Mouse (Mus musculus): ENCODE measurements around the gene Cdr2l. TPM values are rescaled to one million over a fixed set of nuclear protein-coding genes. Genes with fewer than 3 reads are reported as not detected.

Cdr2l gene
- polyA plus RNA-seq, 1 experiment, result 0.01 TPM

DNA sequence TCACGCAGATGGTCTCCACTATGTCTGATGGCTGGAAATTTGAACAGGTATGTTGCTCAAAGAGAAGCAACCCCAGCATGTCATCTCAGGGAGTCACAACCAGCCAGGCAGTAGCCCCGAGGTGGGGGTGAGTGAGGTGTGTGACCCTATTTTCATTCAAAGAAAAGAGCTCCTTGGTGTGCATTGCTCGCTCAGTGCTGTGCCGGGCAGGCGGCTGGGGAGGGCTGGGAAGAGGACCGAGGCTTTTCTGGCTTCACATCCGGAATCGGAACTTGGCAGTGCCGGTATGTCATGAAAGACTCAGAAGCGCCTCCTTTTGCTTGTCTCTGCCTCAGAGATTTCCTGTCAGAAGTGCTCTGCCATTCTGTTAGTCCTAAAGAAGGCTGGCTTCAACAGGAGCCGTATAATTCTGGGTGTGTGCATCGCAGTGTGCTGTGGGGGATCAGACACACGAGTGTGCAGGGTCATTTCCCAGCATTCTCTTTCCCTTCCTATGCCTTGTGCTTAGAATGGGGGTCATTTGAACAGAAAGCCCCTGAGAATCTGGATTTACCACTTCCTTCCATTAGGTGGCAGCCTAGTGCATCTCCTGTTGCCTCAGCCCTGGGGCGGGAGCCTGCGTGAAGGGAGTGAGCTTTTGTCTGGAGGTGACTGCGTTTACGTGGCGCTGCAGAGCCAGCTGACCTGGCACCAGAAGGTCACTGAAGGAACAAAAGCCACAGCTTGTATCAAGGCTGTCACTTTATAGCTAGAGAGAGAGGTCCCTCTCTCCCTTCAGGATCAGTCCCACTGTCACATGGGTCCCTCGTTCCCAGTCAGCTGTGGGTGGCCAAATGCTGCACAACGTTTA lies 46.0 kb downstream of the Cdr2l start:
- no peak overlapping the region for H3K4me3 ChIP-seq (replicated peaks)
- H3K9me3 ChIP-seq (ENCODE audit: control insufficient read depth, low read length), result no peaks in the 10 kb centered on the region
- H3K27me3 ChIP-seq (ENCODE audit: control insufficient read depth), result no peaks in the 10 kb centered on the region
- H3K36me3 ChIP-seq (ENCODE audit: control insufficient read depth), result peaks cover 73% of the 10 kb centered on the region
- TF ChIP-seq TAL1 (IDR thresholded peaks at IDR 0.05; ENCODE audit: low read length), result no peak
- no peak for TF ChIP-seq GATA1 (IDR thresholded peaks at IDR 0.05; ENCODE audit: low read length)
- peaks cover 8% of the 10 kb centered on the region for H3K4me1 ChIP-seq (ENCODE audit: control insufficient read depth)

DNA sequence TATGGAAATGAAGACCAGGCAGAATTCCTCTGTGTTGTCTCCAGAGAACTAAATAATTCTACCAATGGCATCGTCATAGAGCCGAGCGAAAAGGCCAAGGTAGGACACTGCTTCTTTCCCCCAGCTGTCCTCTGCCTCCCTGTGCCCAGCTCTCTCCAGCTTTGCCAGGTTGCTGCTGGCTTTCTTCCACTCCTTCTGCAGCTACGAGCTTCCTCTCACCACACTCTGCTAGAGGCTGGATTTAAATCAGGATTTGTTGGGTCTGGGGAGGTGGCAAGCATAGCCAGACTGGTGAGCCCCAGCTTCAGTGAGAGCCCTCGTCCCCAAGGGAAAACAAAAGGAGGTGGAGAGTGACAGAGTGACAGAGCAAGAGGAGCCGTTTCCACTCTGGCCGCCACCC lies 47.6 kb downstream of the Cdr2l start:
- H3K4me3 ChIP-seq (replicated peaks), result no peak overlapping the region
- peaks cover 8% of the 10 kb centered on the region for H3K4me1 ChIP-seq (ENCODE audit: control insufficient read depth)
- H3K36me3 ChIP-seq (ENCODE audit: control insufficient read depth), result peaks cover 71% of the 10 kb centered on the region
- H3K9me3 ChIP-seq (ENCODE audit: control insufficient read depth, low read length), result no peaks in the 10 kb centered on the region
- TF ChIP-seq TAL1 (IDR thresholded peaks at IDR 0.05; ENCODE audit: low read length) (no peak), GATA1 (IDR thresholded peaks at IDR 0.05; ENCODE audit: low read length) (no peak)
- peaks cover 2% of the 10 kb centered on the region for H3K27me3 ChIP-seq (ENCODE audit: control insufficient read depth)

GRCm38 (mm10) chr11:115430561-115430960 lies 48.8 kb downstream of the Cdr2l start:
- TF ChIP-seq TAL1 (IDR thresholded peaks at IDR 0.05; ENCODE audit: low read length) (no peak), GATA1 (IDR thresholded peaks at IDR 0.05; ENCODE audit: low read length) (no peak)
- H3K36me3 ChIP-seq (ENCODE audit: control insufficient read depth), result peaks cover 59% of the 10 kb centered on the region

GRCm38 (mm10) chr11:115432814-115433213 lies 51.1 kb downstream of the Cdr2l start:
- H3K4me3 ChIP-seq (replicated peaks), result no peak overlapping the region
- no peak for TF ChIP-seq GATA1 (IDR thresholded peaks at IDR 0.05; ENCODE audit: low read length)
- TF ChIP-seq TAL1 (IDR thresholded peaks at IDR 0.05; ENCODE audit: low read length), result no peak
- peaks cover 11% of the 10 kb centered on the region for H3K4me1 ChIP-seq (ENCODE audit: control insufficient read depth)
- peaks cover 40% of the 10 kb centered on the region for H3K36me3 ChIP-seq (ENCODE audit: control insufficient read depth)
- H3K27me3 ChIP-seq (ENCODE audit: control insufficient read depth), result peaks cover 33% of the 10 kb centered on the region
- H3K9me3 ChIP-seq (ENCODE audit: control insufficient read depth, low read length), result no peaks in the 10 kb centered on the region

More at GRCm38 (mm10) chr11:115430561-115430960, 48.8 kb downstream of the Cdr2l start:
- H3K9me3 ChIP-seq (ENCODE audit: control insufficient read depth, low read length), result no peaks in the 10 kb centered on the region
- H3K27me3 ChIP-seq (ENCODE audit: control insufficient read depth), result peaks cover 15% of the 10 kb centered on the region
- no peak overlapping the region for H3K4me3 ChIP-seq (replicated peaks)
- peaks cover 8% of the 10 kb centered on the region for H3K4me1 ChIP-seq (ENCODE audit: control insufficient read depth)

GRCm38 (mm10) chr11:115433342-115433741 lies 51.6 kb downstream of the Cdr2l start:
- peaks cover 33% of the 10 kb centered on the region for H3K27me3 ChIP-seq (ENCODE audit: control insufficient read depth)
- H3K4me3 ChIP-seq (replicated peaks), result no peak overlapping the region
- no peaks in the 10 kb centered on the region for H3K9me3 ChIP-seq (ENCODE audit: control insufficient read depth, low read length)
- H3K4me1 ChIP-seq (ENCODE audit: control insufficient read depth), result peaks cover 8% of the 10 kb centered on the region
- peaks cover 39% of the 10 kb centered on the region for H3K36me3 ChIP-seq (ENCODE audit: control insufficient read depth)
- TF ChIP-seq TAL1 (IDR thresholded peaks at IDR 0.05; ENCODE audit: low read length) (no peak), GATA1 (IDR thresholded peaks at IDR 0.05; ENCODE audit: low read length) (no peak)

- H3K4me1 ChIP-seq (ENCODE audit: control insufficient read depth), result peaks cover 8% of the 10 kb centered on the region
- TF ChIP-seq TAL1 (IDR thresholded peaks at IDR 0.05; ENCODE audit: low read length), result no peak
- no peak for TF ChIP-seq GATA1 (IDR thresholded peaks at IDR 0.05; ENCODE audit: low read length)
- H3K36me3 ChIP-seq (ENCODE audit: control insufficient read depth), result peaks cover 16% of the 10 kb centered on the region
- H3K4me3 ChIP-seq (replicated peaks), result no peak overlapping the region
- H3K27me3 ChIP-seq (ENCODE audit: control insufficient read depth), result peaks cover 37% of the 10 kb centered on the region
- peaks cover 9% of the 10 kb centered on the region for H3K9me3 ChIP-seq (ENCODE audit: control insufficient read depth, low read length)
Observed at GRCm38 (mm10) chr11:115435596-115436337, 54.1 kb downstream of the Cdr2l start.

DNA sequence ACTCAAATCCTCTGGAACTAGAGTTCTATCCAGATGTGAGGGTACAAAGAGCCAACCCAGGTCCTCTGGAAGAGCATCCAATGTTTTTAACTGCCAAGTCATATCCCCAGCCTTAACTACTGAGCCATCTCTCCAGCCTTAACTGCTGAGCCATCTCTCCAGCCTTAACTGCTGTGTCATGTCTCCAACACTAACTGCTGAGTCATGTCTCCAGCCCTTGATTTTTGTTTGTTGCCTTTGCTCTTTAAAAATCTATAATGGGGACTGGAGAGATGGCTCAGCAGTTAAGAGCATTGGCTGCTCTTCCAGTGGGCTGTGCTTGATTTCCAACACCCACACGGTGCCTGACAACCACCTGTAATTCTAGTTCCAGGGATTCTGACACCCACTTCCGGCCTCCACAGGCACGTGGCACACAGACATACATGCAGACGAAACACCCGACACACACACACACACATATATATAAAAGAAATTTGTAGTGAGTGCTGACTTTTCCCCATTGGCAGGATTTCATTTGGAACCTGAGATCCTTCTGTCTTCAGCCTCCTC lies 55.9 kb downstream of the Cdr2l start:
- H3K4me1 ChIP-seq (ENCODE audit: control insufficient read depth), result peaks cover 8% of the 10 kb centered on the region
- no peak overlapping the region for H3K4me3 ChIP-seq (replicated peaks)
- TF ChIP-seq GATA1 (IDR thresholded peaks at IDR 0.05; ENCODE audit: low read length) (0 out of 2 replicates have a peak, but pooled peaks have one; percentile 10), TAL1 (IDR thresholded peaks at IDR 0.05; ENCODE audit: low read length) (no peak)
- H3K9me3 ChIP-seq (ENCODE audit: control insufficient read depth, low read length), result peaks cover 9% of the 10 kb centered on the region
- H3K27me3 ChIP-seq (ENCODE audit: control insufficient read depth), result peaks cover 42% of the 10 kb centered on the region
- H3K36me3 ChIP-seq (ENCODE audit: control insufficient read depth), result no peaks in the 10 kb centered on the region

GRCm38 (mm10) chr11:115439326-115439725 lies 57.6 kb downstream of the Cdr2l start:
- Histone ChIP-seq H3K9me3 (ENCODE audit: control insufficient read depth, low read length) (peaks cover 9% of the 10 kb centered on the region), H3K4me1 (ENCODE audit: control insufficient read depth) (peaks cover 8% of the 10 kb centered on the region), H3K36me3 (ENCODE audit: control insufficient read depth) (no peaks in the 10 kb centered on the region), H3K4me3 (replicated peaks) (no peak overlapping the region), H3K27me3 (ENCODE audit: control insufficient read depth) (peaks cover 40% of the 10 kb centered on the region)
- no peak for TF ChIP-seq TAL1 (IDR thresholded peaks at IDR 0.05; ENCODE audit: low read length)
- no peak for TF ChIP-seq GATA1 (IDR thresholded peaks at IDR 0.05; ENCODE audit: low read length)
